Mouse (Mus musculus) forebrain, embryonic 10.5 days (tissue): ENCODE data around the gene Ralgapa1. TPM values are rescaled to one million over a fixed set of nuclear protein-coding genes. Genes with fewer than 3 reads are reported as not detected.
"Not testable (repeated sequence)": the region's sequence is repeated elsewhere in the genome, so short reads cannot be mapped to it uniquely, and the experiment has no call there.

Experiments used
- DNase-seq: peaks from one replicate; pipeline ENCODE4 v3.0.0-alpha.2; 2017; ENCODE audit warnings: low spot score; ENCODE audit errors: extremely low spot score
- H3K27ac ChIP-seq: fragments of 300-500 bp; sonication (generic); 2 replicates; pipeline ENCODE4 v1.5.1; 2016; ENCODE audit warnings: mild to moderate bottlenecking
- H3K27me3 ChIP-seq: fragments of 300-500 bp; sonication (generic); 2 replicates; pipeline ENCODE4 v1.6.1; 2016; ENCODE audit warnings: mild to moderate bottlenecking; ENCODE audit not compliant: poor library complexity, severe bottlenecking
- H3K36me3 ChIP-seq: fragments of 300-500 bp; sonication (generic); replicated peaks from 2 replicates; pipeline ENCODE4 v1.6.1; 2016; ENCODE audit warnings: mild to moderate bottlenecking, moderate library complexity
- H3K4me1 ChIP-seq: fragments of 300-500 bp; sonication (generic); 2 replicates; pipeline ENCODE4 v1.6.1; 2016
- H3K4me3 ChIP-seq: fragments of 300-500 bp; sonication (generic); 2 replicates; pipeline ENCODE4 v1.5.1; 2016; ENCODE audit warnings: mild to moderate bottlenecking, moderate library complexity
- H3K9me3 ChIP-seq: fragments of 300-500 bp; sonication (generic); 2 replicates; pipeline ENCODE4 v1.6.1; 2016; ENCODE audit warnings: mild to moderate bottlenecking, moderate library complexity
- WGBS: fragments of 180-500 bp; shearing (Covaris S2); methylation state at CpG from one replicate; pipeline ENCODE4 v1.1.7; 2016; 5-methylcytosine and 5-hydroxymethylcytosine counted together
- polyA plus RNA-seq: library from polyadenylated mRNA; unstranded; fragments of >200 nt; fragmentation: Nextera tagmentation; extraction: Ambion mirVana; gene quantifications from 2 replicates; pipeline ENCODE4 v1.2.1, GENCODE M21; 2016

Ralgapa1 gene
- polyA plus RNA-seq, 1 experiment from 2014 or later = 11.4 TPM

GRCm38 (mm10) chr12:55785252-55785651 is 35.7 kb downstream of the Ralgapa1 start:
- 82% methylated on average over 2 of the region's 2 CpGs for WGBS
- Histone ChIP-seq H3K27ac (no peak overlapping the region), H3K36me3 (peaks cover 33% of the 10 kb centered on the region), H3K4me1 (no peaks in the 10 kb centered on the region), H3K4me3 (no peak overlapping the region), H3K27me3 (no peaks in the 10 kb centered on the region), H3K9me3 (no peaks in the 10 kb centered on the region)
- DNase-seq = no peak

GRCm38 (mm10) chr12:55782662-55783061 is 38.3 kb downstream of the Ralgapa1 start:
- H3K4me1 ChIP-seq = no peaks in the 10 kb centered on the region
- no peaks in the 10 kb centered on the region for H3K27me3 ChIP-seq
- H3K27ac ChIP-seq = no peak overlapping the region
- WGBS = 93% methylated on average over 3 of the region's 3 CpGs
- no peaks in the 10 kb centered on the region for H3K9me3 ChIP-seq
- peaks cover 33% of the 10 kb centered on the region for H3K36me3 ChIP-seq
- H3K4me3 ChIP-seq = no peak overlapping the region
- no peak for DNase-seq

- DNase-seq = no peak
- no peaks in the 10 kb centered on the region for H3K4me1 ChIP-seq
- H3K4me3 ChIP-seq = no peak overlapping the region
- H3K27me3 ChIP-seq = no peaks in the 10 kb centered on the region
- H3K27ac ChIP-seq = no peak overlapping the region
- no peaks in the 10 kb centered on the region for H3K9me3 ChIP-seq
- H3K36me3 ChIP-seq = peaks cover 34% of the 10 kb centered on the region
- WGBS = 85% methylated on average over 2 of the region's 2 CpGs
Observed at GRCm38 (mm10) chr12:55778301-55778700, 42.7 kb downstream of the Ralgapa1 start.

- H3K27me3 ChIP-seq = no peaks in the 10 kb centered on the region
- no peak overlapping the region for H3K27ac ChIP-seq
- H3K4me3 ChIP-seq = no peak overlapping the region
- no peaks in the 10 kb centered on the region for H3K4me1 ChIP-seq
- no peaks in the 10 kb centered on the region for H3K9me3 ChIP-seq
- H3K36me3 ChIP-seq = peaks cover 39% of the 10 kb centered on the region
- DNase-seq = no peak
Observed at GRCm38 (mm10) chr12:55777356-55777755, 43.6 kb downstream of the Ralgapa1 start.

GRCm38 (mm10) chr12:55774316-55774715 is 46.7 kb downstream of the Ralgapa1 start:
- Histone ChIP-seq H3K4me3 (no peak overlapping the region), H3K27me3 (no peaks in the 10 kb centered on the region), H3K27ac (no peak overlapping the region), H3K9me3 (no peaks in the 10 kb centered on the region), H3K36me3 (peaks cover 34% of the 10 kb centered on the region), H3K4me1 (no peaks in the 10 kb centered on the region)
- no peak for DNase-seq
- WGBS = 87% methylated on average over 3 of the region's 3 CpGs

- H3K9me3 ChIP-seq = no peaks in the 10 kb centered on the region
- no peaks in the 10 kb centered on the region for H3K27me3 ChIP-seq
- peaks cover 35% of the 10 kb centered on the region for H3K36me3 ChIP-seq
- DNase-seq = no peak
- no peak overlapping the region for H3K27ac ChIP-seq
- H3K4me3 ChIP-seq = no peak overlapping the region
- H3K4me1 ChIP-seq = no peaks in the 10 kb centered on the region
- 81% methylated on average over 1 of the region's 1 CpGs for WGBS
Observed at GRCm38 (mm10) chr12:55720319-55720718, 100.6 kb downstream of the Ralgapa1 start.

- Histone ChIP-seq H3K9me3 (no peaks in the 10 kb centered on the region), H3K4me1 (no peaks in the 10 kb centered on the region), H3K36me3 (peaks cover 63% of the 10 kb centered on the region), H3K27me3 (no peaks in the 10 kb centered on the region), H3K27ac (no peak overlapping the region), H3K4me3 (no peak overlapping the region)
- DNase-seq = no peak
- 93% methylated on average over 4 of the region's 4 CpGs for WGBS
Observed at GRCm38 (mm10) chr12:55705881-55706280, 115.1 kb downstream of the Ralgapa1 start.

- H3K4me1 ChIP-seq = no peaks in the 10 kb centered on the region
- no peaks in the 10 kb centered on the region for H3K27me3 ChIP-seq
- 92% methylated on average over 6 of the region's 6 CpGs for WGBS
- peaks cover 13% of the 10 kb centered on the region; the same call in 1 of the 2 replicates for H3K36me3 ChIP-seq
- no peaks in the 10 kb centered on the region for H3K9me3 ChIP-seq
- H3K27ac ChIP-seq = no peak overlapping the region
- no peak overlapping the region for H3K4me3 ChIP-seq
- DNase-seq = no peak
Observed at GRCm38 (mm10) chr12:55666699-55667098, 154.3 kb downstream of the Ralgapa1 start.

GRCm38 (mm10) chr12:55663194-55663593 is 157.8 kb downstream of the Ralgapa1 start:
- not testable (repeated sequence) for H3K4me3 ChIP-seq, DNase-seq, H3K9me3 ChIP-seq, H3K27ac ChIP-seq, H3K27me3 ChIP-seq, H3K4me1 ChIP-seq
- peaks cover 16% of the 10 kb centered on the region for H3K36me3 ChIP-seq

- Histone ChIP-seq H3K36me3 (no peaks in the 10 kb centered on the region), H3K4me1 (no peaks in the 10 kb centered on the region), H3K27me3 (no peaks in the 10 kb centered on the region), H3K27ac (no peak overlapping the region), H3K4me3 (no peak overlapping the region), H3K9me3 (no peaks in the 10 kb centered on the region)
- WGBS = 94% methylated on average over 7 of the region's 7 CpGs
- DNase-seq = no peak
Observed at GRCm38 (mm10) chr12:55648011-55648525, 172.9 kb downstream of the Ralgapa1 start.

GRCm38 (mm10) chr12:55626711-55627110 is 194.3 kb downstream of the Ralgapa1 start:
- 32% methylated on average over 4 of the region's 4 CpGs for WGBS
- Histone ChIP-seq H3K36me3 (no peaks in the 10 kb centered on the region; the same call in 1 of the 2 replicates), H3K27ac (no peak overlapping the region), H3K27me3 (no peaks in the 10 kb centered on the region), H3K9me3 (no peaks in the 10 kb centered on the region), H3K4me3 (no peak overlapping the region), H3K4me1 (peaks cover 17% of the 10 kb centered on the region)
- no peak for DNase-seq

GRCm38 (mm10) chr12:55623254-55623653 is 197.7 kb downstream of the Ralgapa1 start:
- no peaks in the 10 kb centered on the region for H3K9me3 ChIP-seq
- 68% methylated on average over 5 of the region's 5 CpGs for WGBS
- no peak for DNase-seq
- H3K4me1 ChIP-seq = peaks cover 32% of the 10 kb centered on the region
- H3K36me3 ChIP-seq = no peaks in the 10 kb centered on the region
- no peak overlapping the region for H3K27ac ChIP-seq
- no peaks in the 10 kb centered on the region for H3K27me3 ChIP-seq
- no peak overlapping the region for H3K4me3 ChIP-seq

- Histone ChIP-seq H3K27ac (no peak overlapping the region), H3K27me3 (no peaks in the 10 kb centered on the region), H3K9me3 (no peaks in the 10 kb centered on the region), H3K4me1 (peaks cover 36% of the 10 kb centered on the region), H3K4me3 (no peak overlapping the region), H3K36me3 (no peaks in the 10 kb centered on the region)
- 26% methylated on average over 3 of the region's 3 CpGs for WGBS
- DNase-seq = no peak
Observed at GRCm38 (mm10) chr12:55622615-55623245, 198.2 kb downstream of the Ralgapa1 start.

GRCm38 (mm10) chr12:55620321-55620720 is 200.6 kb downstream of the Ralgapa1 start:
- no peak for DNase-seq
- H3K4me1 ChIP-seq = peaks cover 42% of the 10 kb centered on the region
- H3K36me3 ChIP-seq = no peaks in the 10 kb centered on the region
- WGBS = 45% methylated on average over 2 of the region's 2 CpGs
- H3K27ac ChIP-seq = no peak overlapping the region
- H3K9me3 ChIP-seq = no peaks in the 10 kb centered on the region
- no peaks in the 10 kb centered on the region for H3K27me3 ChIP-seq
- H3K4me3 ChIP-seq = no peak overlapping the region
